Mouse (Mus musculus) liver, adult 2 months (tissue): ENCODE measurements at regions not wholly inside any gene's neighbourhood (a gene's known extent, or its start where the extent isn't known, plus 50 kb on each side); places are given as distances from the start of the nearest gene placed in this dataset.

Source experiments
- CTCF ChIP-seq: fragments of 200-500 bp; IDR thresholded peaks from 2 replicates; pipeline ENCODE4 v1.5.1; 2011; ENCODE audit warnings: low read depth, low read length, control low read depth
- POLR2A ChIP-seq: fragments of 200-500 bp; IDR thresholded peaks from 2 replicates; pipeline ENCODE4 v1.6.1; 2011; ENCODE audit warnings: low read length, control low read depth; ENCODE audit not compliant: insufficient read depth; ENCODE audit errors: extremely low read depth

GRCm38 (mm10) chr6:89068286-89068685 lies 166.2 kb downstream of the Tpra1 start:
- no peak for TF ChIP-seq CTCF
- no peak for TF ChIP-seq POLR2A
